14 mouse cellular contexts compared by ENCODE assay signal in the genomic region with DNA sequence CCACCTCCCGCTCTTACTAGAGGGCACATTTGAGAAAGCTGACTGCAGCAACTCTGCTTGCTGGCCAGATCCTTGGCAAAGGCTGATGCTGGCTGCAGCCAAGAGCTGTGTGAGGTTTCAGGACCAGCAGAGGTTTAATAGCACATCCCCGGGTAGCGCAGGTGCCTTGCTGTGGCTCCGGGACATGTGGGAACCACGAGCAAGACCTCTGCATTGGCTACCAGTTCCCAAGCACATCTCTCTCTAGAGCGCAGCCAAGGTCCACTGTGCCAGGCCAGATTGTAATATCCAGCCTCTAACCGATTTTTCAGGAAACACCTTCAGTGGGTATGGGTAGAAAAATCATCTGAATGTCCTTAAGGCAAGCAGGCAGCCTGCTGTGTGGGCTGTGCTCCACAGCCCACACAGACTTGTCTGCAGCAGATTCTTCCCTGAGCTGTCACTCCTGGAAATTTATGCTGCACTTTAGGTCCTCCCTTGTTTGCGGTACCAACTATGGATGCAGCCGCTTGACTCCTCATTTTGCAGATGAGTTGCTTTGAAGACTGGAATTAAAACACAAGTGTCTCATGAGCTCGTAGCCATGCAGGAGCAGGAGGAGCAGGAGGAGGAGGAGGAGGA.
A peak's percentile ranks its signal among the peaks of the same experiment; 100 is the strongest.
DNase-seq lines count a peak whose midpoint lies in the region; ATAC-seq lines count a peak whose summit lies in the region.
"Had no signal": no experiment of that assay in that cellular context is flagged by ENCODE, and none has a peak within 500 bp of the region (broad histone marks: within the 10 kb centered on the region; RNA-seq: fewer than 3 reads in every experiment).

No protein-coding gene starts in this region.

- no peak overlapping the region for H3K27ac ChIP-seq in hindbrain, embryonic 15.5 days (replicated peaks)
- H3K27ac ChIP-seq in hindbrain, embryonic 10.5 days = no peak overlapping the region
- no peak overlapping the region for H3K27ac ChIP-seq in neural tube, embryonic 13.5 days (replicated peaks)
- H3K27ac ChIP-seq in neural tube, embryonic 15.5 days (replicated peaks) = 0 out of 2 replicates have a peak overlapping the region, but pooled peaks have one; percentile 4

- peaks cover 8% of the 10 kb centered on the region for H3K4me1 ChIP-seq in hindbrain, embryonic 15.5 days (replicated peaks)
- H3K4me1 ChIP-seq in hindbrain, embryonic 10.5 days (replicated peaks) = peaks cover 16% of the 10 kb centered on the region; the same call in 1 of the 2 replicates
- H3K4me1 ChIP-seq in neural tube, embryonic 13.5 days (replicated peaks) = peaks cover 15% of the 10 kb centered on the region
- H3K4me1 ChIP-seq in neural tube, embryonic 15.5 days = peaks cover 10% of the 10 kb centered on the region; the same call in 1 of the 2 replicates

- no peak overlapping the region for H3K9ac ChIP-seq in hindbrain, embryonic 15.5 days
- H3K9ac ChIP-seq in neural tube, embryonic 13.5 days = peak overlapping the region; percentile 49; the same call in 1 of the 2 replicates
- H3K9ac ChIP-seq in neural tube, embryonic 15.5 days (replicated peaks) = no peak overlapping the region

- H3K4me3 ChIP-seq in hindbrain, embryonic 15.5 days = no peak overlapping the region
- no peak overlapping the region for H3K4me3 ChIP-seq in hindbrain, embryonic 10.5 days
- H3K4me3 ChIP-seq in neural tube, embryonic 13.5 days = no peak overlapping the region
- no peak overlapping the region for H3K4me3 ChIP-seq in neural tube, embryonic 15.5 days (replicated peaks)

- DNase-seq in hindbrain, embryonic 10.5 days (ENCODE audit: low spot score) = no peak
- no peak for DNase-seq in neural tube, embryonic 10.5 days (ENCODE audit: extremely low spot score, low spot score)
- peak; percentile 69 to 71 for DNase-seq in cerebellum, postnatal 14 days
- no peak for DNase-seq in adrenal gland, adult 18-20 months (ENCODE audit: low spot score in 2 of 2)
- DNase-seq: adrenal gland, postnatal 25 days; gastrocnemius, postnatal 10 days; kidney, adult 8-10 months; thymus, postnatal 14 days had no signal

- H3K27me3 ChIP-seq in hindbrain, embryonic 15.5 days = no peaks in the 10 kb centered on the region
- peaks cover 11% of the 10 kb centered on the region; the same call in 1 of the 2 replicates for H3K27me3 ChIP-seq in hindbrain, embryonic 10.5 days (ENCODE audit: insufficient read depth, poor library complexity, severe bottlenecking)
- H3K27me3 ChIP-seq in neural tube, embryonic 13.5 days = no peaks in the 10 kb centered on the region
- H3K27me3 ChIP-seq in neural tube, embryonic 15.5 days (replicated peaks) = no peaks in the 10 kb centered on the region

- no peak overlapping the region for H3K4me2 ChIP-seq in hindbrain, embryonic 15.5 days
- no peak overlapping the region for H3K4me2 ChIP-seq in neural tube, embryonic 13.5 days
- H3K4me2 ChIP-seq in neural tube, embryonic 15.5 days = peak overlapping the region; percentile 1; the same call in 1 of the 2 replicates

- peak; percentile 31; the same call in 1 of the 2 replicates for ATAC-seq in hindbrain, embryonic 15.5 days (ENCODE audit: low FRiP score, low read depth)
- ATAC-seq in neural tube, embryonic 13.5 days (ENCODE audit: low read depth) = no peak
- ATAC-seq in neural tube, embryonic 15.5 days (ENCODE audit: low FRiP score) = no peak
- no peak for ATAC-seq in erythroid progenitor cell, adult 5-6 weeks (replicated peaks; ENCODE audit: low FRiP score, poor library complexity, severe bottlenecking)
- ATAC-seq: midbrain, embryonic 16.5 days; Patski had no signal

- H3K36me3 ChIP-seq in hindbrain, embryonic 15.5 days = no peaks in the 10 kb centered on the region
- no peaks in the 10 kb centered on the region for H3K36me3 ChIP-seq in hindbrain, embryonic 10.5 days
- H3K36me3 ChIP-seq in neural tube, embryonic 13.5 days = no peaks in the 10 kb centered on the region
- no peaks in the 10 kb centered on the region for H3K36me3 ChIP-seq in neural tube, embryonic 15.5 days

- H3K9me3 ChIP-seq in hindbrain, embryonic 15.5 days = no peaks in the 10 kb centered on the region
- no peaks in the 10 kb centered on the region for H3K9me3 ChIP-seq in hindbrain, embryonic 10.5 days
- H3K9me3 ChIP-seq in neural tube, embryonic 13.5 days = no peaks in the 10 kb centered on the region
- H3K9me3 ChIP-seq in neural tube, embryonic 15.5 days (replicated peaks) = no peaks in the 10 kb centered on the region

- WGBS in hindbrain, embryonic 15.5 days = 54% methylated on average over 10 of the region's 10 CpGs
- 77% methylated on average over 10 of the region's 10 CpGs for WGBS in hindbrain, embryonic 10.5 days
- WGBS in neural tube, embryonic 13.5 days = 60% methylated on average over 10 of the region's 10 CpGs
- WGBS in neural tube, embryonic 15.5 days = 61% methylated on average over 10 of the region's 10 CpGs

Comparison
In these comparisons a context has a peak if more than half of its experiments do, and no peak if none do; other contexts are left out.
1. DNase-seq: peak in cerebellum, postnatal 14 days (2 of 2); none in hindbrain, embryonic 10.5 days (single experiment), neural tube, embryonic 10.5 days (single experiment) and adrenal gland, adult 18-20 months (0 of 2).